Mouse (Mus musculus) heart, postnatal 0 days (tissue): ENCODE results near the gene Rbks.

Experiments used
- CTCF ChIP-seq: IDR thresholded peaks from 2 replicates; pipeline ENCODE4 v1.5.1; 2016; ENCODE audit warnings: antibody characterized with exemption, control low read depth, low read depth
- EP300 ChIP-seq: IDR thresholded peaks from 2 replicates; pipeline ENCODE4 v1.6.1; 2016; ENCODE audit warnings: antibody characterized with exemption, low read depth

- no peak for TF ChIP-seq CTCF
- no peak for TF ChIP-seq EP300
Measured at GRCm38 (mm10) chr5:31636636-31637253, 60.7 kb downstream of the Rbks start.
